Comparison of ENCODE assay signal across 8 mouse cellular contexts in the genomic region with DNA sequence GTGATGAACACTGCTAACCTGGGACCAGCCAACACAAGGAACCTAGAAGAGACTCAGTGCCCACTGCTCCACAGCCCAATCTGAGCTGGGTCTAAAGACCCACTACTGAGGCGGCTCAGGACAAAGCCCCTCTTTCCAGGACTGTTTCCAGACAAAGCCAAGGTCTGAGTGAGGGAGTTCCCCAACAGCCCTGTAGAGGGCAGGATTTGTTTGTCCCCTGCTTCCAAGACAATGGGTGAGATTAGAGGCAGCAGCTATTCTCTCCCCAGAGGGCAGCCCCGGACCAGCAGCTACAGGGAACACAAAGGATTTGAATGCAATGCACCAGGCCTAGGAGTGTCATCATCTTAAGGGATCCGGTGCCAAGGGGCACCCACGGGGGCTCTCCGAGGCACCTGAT. TPM values are rescaled to one million over a fixed set of nuclear protein-coding genes. Genes with fewer than 3 reads are reported as not detected.
DNase-seq lines count a peak whose midpoint lies in the region; ATAC-seq and TF ChIP-seq lines count a peak whose summit lies in the region.

No protein-coding gene starts in this region.

- ATAC-seq in heart, postnatal 0 days (ENCODE audit: insufficient read depth, low read depth), result peak; percentile 70
- peak; percentile 81 for ATAC-seq in lung, postnatal 0 days
- peak; percentile 57 for ATAC-seq in stomach, embryonic 16.5 days (ENCODE audit: insufficient read depth, low FRiP score)

- intact Hi-C loops in gastrocnemius, adult 2 months (cut with DNase I), result loop anchor here (5.0 kb wide), 2 partner anchors 54 to 109 kb away; a partner anchor contains a TSS

- H3K27me3 ChIP-seq in embryonic facial prominence, embryonic 10.5 days (replicated peaks; ENCODE audit: low read depth, poor library complexity, severe bottlenecking), result no peaks in the 10 kb centered on the region
- no peaks in the 10 kb centered on the region for H3K27me3 ChIP-seq in heart, postnatal 0 days (ENCODE audit: control insufficient read depth, insufficient read depth, low read length)
- H3K27me3 ChIP-seq in lung, postnatal 0 days (replicated peaks; ENCODE audit: insufficient read depth, low read length), result no peaks in the 10 kb centered on the region
- no peaks in the 10 kb centered on the region for H3K27me3 ChIP-seq in stomach, embryonic 16.5 days (ENCODE audit: control insufficient read depth, insufficient read depth, low read length)

- DNase-seq in gastrocnemius, adult 2 months, result peak; percentile 58
- DNase-seq in gastrocnemius, postnatal 25 days, result no peak
- peak; percentile 74 for DNase-seq in adipocyte (ENCODE audit: low spot score)
- peak; percentile 78 for DNase-seq in embryonic facial prominence, embryonic 10.5 days (ENCODE audit: low spot score)
- peak; percentile 85 for DNase-seq in heart, postnatal 0 days (ENCODE audit: low spot score)
- peak; percentile 76 for DNase-seq in kidney, postnatal 10 days
- DNase-seq in lung, postnatal 0 days (ENCODE audit: low spot score), result peak; percentile 87

- peaks cover 29% of the 10 kb centered on the region for H3K36me3 ChIP-seq in embryonic facial prominence, embryonic 10.5 days (replicated peaks)
- peaks cover 22% of the 10 kb centered on the region for H3K36me3 ChIP-seq in heart, postnatal 0 days (replicated peaks; ENCODE audit: control insufficient read depth, insufficient read depth, low read length)
- H3K36me3 ChIP-seq in lung, postnatal 0 days (ENCODE audit: insufficient read depth, low read length), result peaks cover 3% of the 10 kb centered on the region; the same call in 1 of the 2 replicates
- peaks cover 5% of the 10 kb centered on the region; the same call in 1 of the 2 replicates for H3K36me3 ChIP-seq in stomach, embryonic 16.5 days (ENCODE audit: control insufficient read depth, insufficient read depth, low read length)

- H3K4me3 ChIP-seq in gastrocnemius, adult 2 months, result peak overlapping the region; percentile 57
- no peak overlapping the region for H3K4me3 ChIP-seq in embryonic facial prominence, embryonic 10.5 days
- H3K4me3 ChIP-seq in heart, postnatal 0 days (ENCODE audit: low read depth, low read length), result 0 out of 2 replicates have a peak overlapping the region, but pooled peaks have one; percentile 2
- no peak overlapping the region for H3K4me3 ChIP-seq in lung, postnatal 0 days (ENCODE audit: low read depth, low read length)
- H3K4me3 ChIP-seq in stomach, embryonic 16.5 days (replicated peaks; ENCODE audit: low read length), result no peak overlapping the region

- H3K4me2 ChIP-seq in heart, postnatal 0 days (ENCODE audit: low read depth, low read length), result peak overlapping the region; percentile 45
- no peak overlapping the region for H3K4me2 ChIP-seq in lung, postnatal 0 days (replicated peaks; ENCODE audit: low read depth, low read length)
- H3K4me2 ChIP-seq in stomach, embryonic 16.5 days (ENCODE audit: low read depth, low read length), result no peak overlapping the region

- H3K4me1 ChIP-seq in embryonic facial prominence, embryonic 10.5 days, result peaks cover 18% of the 10 kb centered on the region
- H3K4me1 ChIP-seq in heart, postnatal 0 days (ENCODE audit: control insufficient read depth, insufficient read depth), result peaks cover 42% of the 10 kb centered on the region
- peaks cover 12% of the 10 kb centered on the region; the same call in 1 of the 2 replicates for H3K4me1 ChIP-seq in lung, postnatal 0 days (ENCODE audit: insufficient read depth, low read depth, low read length)
- peaks cover 24% of the 10 kb centered on the region for H3K4me1 ChIP-seq in stomach, embryonic 16.5 days (ENCODE audit: control insufficient read depth, insufficient read depth, low read length)

- H3K27ac ChIP-seq in gastrocnemius, adult 2 months, result peak overlapping the region; percentile 91
- H3K27ac ChIP-seq in embryonic facial prominence, embryonic 10.5 days (replicated peaks), result peak overlapping the region; percentile 79
- peak overlapping the region; percentile 92 for H3K27ac ChIP-seq in heart, postnatal 0 days (ENCODE audit: low read depth)
- no peak overlapping the region for H3K27ac ChIP-seq in lung, postnatal 0 days (ENCODE audit: low read length)
- peak overlapping the region; percentile 81 for H3K27ac ChIP-seq in stomach, embryonic 16.5 days (ENCODE audit: low read length)

- peak overlapping the region; percentile 30 for H3K9ac ChIP-seq in heart, postnatal 0 days (replicated peaks; ENCODE audit: low read depth, low read length)
- no peak overlapping the region for H3K9ac ChIP-seq in lung, postnatal 0 days (replicated peaks; ENCODE audit: low read depth)
- peak overlapping the region; percentile 11 for H3K9ac ChIP-seq in stomach, embryonic 16.5 days (ENCODE audit: low read length)

- peak; percentile 80 for TF ChIP-seq CTCF in gastrocnemius, adult 2 months (IDR thresholded peaks at IDR 0.05)
- peak; percentile 90 for TF ChIP-seq CTCF in heart, postnatal 0 days (IDR thresholded peaks at IDR 0.05; ENCODE audit: low read depth)
- TF ChIP-seq CTCF in lung, postnatal 0 days (IDR thresholded peaks at IDR 0.05), result peak; percentile 91

- no peaks in the 10 kb centered on the region for H3K9me3 ChIP-seq in embryonic facial prominence, embryonic 10.5 days
- no peaks in the 10 kb centered on the region for H3K9me3 ChIP-seq in heart, postnatal 0 days (replicated peaks; ENCODE audit: control insufficient read depth, low read length)
- H3K9me3 ChIP-seq in lung, postnatal 0 days (ENCODE audit: low read length), result no peaks in the 10 kb centered on the region
- no peaks in the 10 kb centered on the region for H3K9me3 ChIP-seq in stomach, embryonic 16.5 days (replicated peaks; ENCODE audit: control insufficient read depth, low read length)

- WGBS in embryonic facial prominence, embryonic 10.5 days, result 30% methylated on average over 5 of the region's 5 CpGs
- 16% methylated on average over 5 of the region's 5 CpGs for WGBS in heart, postnatal 0 days
- 31% methylated on average over 5 of the region's 5 CpGs for WGBS in lung, postnatal 0 days
- 29% methylated on average over 5 of the region's 5 CpGs for WGBS in stomach, embryonic 16.5 days

- TF ChIP-seq EP300 in heart, postnatal 0 days (IDR thresholded peaks at IDR 0.05; ENCODE audit: low read depth), result no peak
- no peak for TF ChIP-seq EP300 in lung, postnatal 0 days (IDR thresholded peaks at IDR 0.05)

RNA-seq across cellular contexts. Expression of a gene that starts 15.8 kb away (rescaled TPM):
- 10 to 100 TPM; 62.5 to 93.2 TPM for total RNA-seq in gastrocnemius, adult 2 months (2021)
- 10 to 100 TPM; 65.8 to 77.9 TPM for total RNA-seq in gastrocnemius, postnatal 25 days (2021)
- polyA plus RNA-seq in embryonic facial prominence, embryonic 10.5 days (2016; fragmentation: Nextera tagmentation; extraction: Ambion mirVana), result 16.9 and 17.1 TPM in 2 replicates
- 125 and 144 TPM in 2 replicates for total RNA-seq in heart, postnatal 0 days (2014; rRNA removed; ENCODE audit: low replicate concordance)
- polyA plus RNA-seq in heart, postnatal 0 days (2015; fragmentation: Nextera tagmentation; extraction: Ambion mirVana), result 51.4 and 54.0 TPM in 2 replicates
- polyA plus RNA-seq in lung, postnatal 0 days (2015; fragmentation: Nextera tagmentation; extraction: Ambion mirVana), result 12.6 and 13.5 TPM in 2 replicates
- 28.5 and 30.9 TPM in 2 replicates for polyA plus RNA-seq in stomach, embryonic 16.5 days (2015; fragmentation: Nextera tagmentation; extraction: Ambion mirVana)

Comparison
In these comparisons a context has a peak if more than half of its experiments do, and no peak if none do; other contexts are left out.
1. H3K4me3 ChIP-seq: peak in gastrocnemius, adult 2 months (single experiment) and heart, postnatal 0 days (single experiment); none in embryonic facial prominence, embryonic 10.5 days (single experiment), lung, postnatal 0 days (single experiment) and stomach, embryonic 16.5 days (single experiment).
2. Peak in every context shown above with its lines, with median percentiles within 50 percentile points of each other: CTCF ChIP-seq and ATAC-seq.